Mouse (Mus musculus) heart, postnatal 0 days (tissue): ENCODE measurements around the gene Armcx5.

Source experiments
- CTCF ChIP-seq: IDR thresholded peaks from 2 replicates; pipeline ENCODE4 v1.5.1; 2016; ENCODE audit warnings: antibody characterized with exemption, control low read depth, low read depth
- EP300 ChIP-seq: IDR thresholded peaks from 2 replicates; pipeline ENCODE4 v1.6.1; 2016; ENCODE audit warnings: antibody characterized with exemption, low read depth

DNA sequence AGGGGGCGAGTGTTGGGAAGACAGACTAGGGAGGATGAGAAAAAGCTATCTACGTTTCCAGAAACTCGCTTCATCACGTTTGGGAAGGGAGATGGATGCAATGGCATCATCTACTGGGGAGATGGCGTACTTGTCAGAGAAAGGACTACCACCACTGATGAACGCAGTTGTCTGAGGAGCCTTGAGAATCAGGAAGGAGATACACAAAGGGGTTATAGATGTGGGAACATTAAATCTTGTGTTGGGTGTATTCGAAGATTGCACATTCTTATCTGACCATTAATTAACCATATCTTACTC is 473 bp downstream of the Armcx5 start:
- TF ChIP-seq CTCF (no peak), EP300 (no peak)
